Mouse (Mus musculus) myocyte (in vitro differentiated cells): ENCODE measurements around the gene Wdr48. TPM values are rescaled to one million over a fixed set of nuclear protein-coding genes. Genes with fewer than 3 reads are reported as not detected.

Source experiments
- H3K27me3 ChIP-seq: one replicate; pipeline ENCODE4 v1.6.1; 2011; ENCODE audit not compliant: control insufficient read depth, insufficient read depth, insufficient read length
- H3K36me3 ChIP-seq: one replicate; pipeline ENCODE4 v1.6.1; 2011; ENCODE audit not compliant: control insufficient read depth, insufficient read depth
- H3K4me2 ChIP-seq: one replicate; pipeline ENCODE4 v1.6.1; 2011; ENCODE audit warnings: low read depth, control low read depth
- H3K4me3 ChIP-seq: one replicate; pipeline ENCODE4 v1.5.1; 2011; ENCODE audit warnings: mild to moderate bottlenecking, control low read depth, moderate library complexity
- H3K79me2 ChIP-seq: one replicate; pipeline ENCODE4 v1.6.1; 2011; ENCODE audit not compliant: control insufficient read depth, insufficient read depth
- H3ac ChIP-seq: one replicate; pipeline ENCODE4 v1.6.1; 2011; ENCODE audit not compliant: control insufficient read depth, insufficient read length
- CEBPB ChIP-seq: IDR thresholded peaks from 2 replicates; pipeline ENCODE4 v1.6.1; 2011; ENCODE audit warnings: mild to moderate bottlenecking, moderate library complexity; ENCODE audit not compliant: poor library complexity, insufficient read depth, severe bottlenecking
- E2F4 ChIP-seq: IDR thresholded peaks from one replicate; pipeline ENCODE4 v1.6.1; 2011; ENCODE audit warnings: mild to moderate bottlenecking, control low read depth, moderate library complexity; ENCODE audit not compliant: insufficient read depth
- MAX ChIP-seq: IDR thresholded peaks from one replicate; pipeline ENCODE4 v1.6.1; 2011; ENCODE audit warnings: low read depth, mild to moderate bottlenecking, control low read depth
- MYOD1 ChIP-seq, 3 experiments: IDR thresholded peaks; one replicate each; pipeline ENCODE4 v1.6.1; 2011; ENCODE audit warnings: control low read depth in 2 of 3, low read depth in 2 of 3, mild to moderate bottlenecking in 2 of 3, moderate library complexity in 1 of 3; ENCODE audit not compliant: insufficient read length in 2 of 3, control insufficient read depth in 1 of 3
- MYOG ChIP-seq, 3 experiments: IDR thresholded peaks; one replicate each; pipeline ENCODE4 v1.6.1; 2011; ENCODE audit warnings: control low read depth in 2 of 3, low read depth in 2 of 3, mild to moderate bottlenecking in 2 of 3; ENCODE audit not compliant: insufficient read length in 2 of 3, control insufficient read depth in 1 of 3, insufficient read depth in 1 of 3
- POLR2A ChIP-seq: IDR thresholded peaks from one replicate; pipeline ENCODE4 v1.6.1; 2011; ENCODE audit warnings: low read depth, mild to moderate bottlenecking, control low read depth, moderate library complexity; ENCODE audit not compliant: insufficient read length
- POLR2AphosphoS2 ChIP-seq: IDR thresholded peaks from one replicate; pipeline ENCODE4 v1.6.1; 2011; ENCODE audit warnings: low read depth, control low read depth; ENCODE audit not compliant: insufficient read length
- REST ChIP-seq: IDR thresholded peaks from one replicate; pipeline ENCODE4 v1.6.1; 2011; ENCODE audit warnings: mild to moderate bottlenecking, control low read depth, moderate library complexity; ENCODE audit not compliant: insufficient read depth, insufficient read length
- SRF ChIP-seq: IDR thresholded peaks from one replicate; pipeline ENCODE4 v1.6.1; 2011; ENCODE audit warnings: low read depth; ENCODE audit not compliant: control insufficient read depth, insufficient read length
- TCF12 ChIP-seq: IDR thresholded peaks from one replicate; pipeline ENCODE4 v1.6.1; 2011; ENCODE audit warnings: mild to moderate bottlenecking, control low read depth; ENCODE audit not compliant: poor library complexity, insufficient read depth, severe bottlenecking
- TCF3 ChIP-seq: IDR thresholded peaks from one replicate; pipeline ENCODE4 v1.6.1; 2011; ENCODE audit warnings: low read depth, control low read depth; ENCODE audit not compliant: insufficient read length
- USF1 ChIP-seq: IDR thresholded peaks from one replicate; pipeline ENCODE4 v1.6.1; 2011; ENCODE audit warnings: low read depth, mild to moderate bottlenecking, control low read depth, moderate library complexity
- polyA plus RNA-seq: library from polyadenylated mRNA; unstranded; fragments of >200 nt; fragmentation: generic; extraction: Trizol; gene quantifications from one replicate; pipeline ENCODE4 v1.2.1, GENCODE M21; 2012; ENCODE audit warnings: missing spikeins

Gene Wdr48
- polyA plus RNA-seq, 1 experiment, result 12.1 TPM

DNA sequence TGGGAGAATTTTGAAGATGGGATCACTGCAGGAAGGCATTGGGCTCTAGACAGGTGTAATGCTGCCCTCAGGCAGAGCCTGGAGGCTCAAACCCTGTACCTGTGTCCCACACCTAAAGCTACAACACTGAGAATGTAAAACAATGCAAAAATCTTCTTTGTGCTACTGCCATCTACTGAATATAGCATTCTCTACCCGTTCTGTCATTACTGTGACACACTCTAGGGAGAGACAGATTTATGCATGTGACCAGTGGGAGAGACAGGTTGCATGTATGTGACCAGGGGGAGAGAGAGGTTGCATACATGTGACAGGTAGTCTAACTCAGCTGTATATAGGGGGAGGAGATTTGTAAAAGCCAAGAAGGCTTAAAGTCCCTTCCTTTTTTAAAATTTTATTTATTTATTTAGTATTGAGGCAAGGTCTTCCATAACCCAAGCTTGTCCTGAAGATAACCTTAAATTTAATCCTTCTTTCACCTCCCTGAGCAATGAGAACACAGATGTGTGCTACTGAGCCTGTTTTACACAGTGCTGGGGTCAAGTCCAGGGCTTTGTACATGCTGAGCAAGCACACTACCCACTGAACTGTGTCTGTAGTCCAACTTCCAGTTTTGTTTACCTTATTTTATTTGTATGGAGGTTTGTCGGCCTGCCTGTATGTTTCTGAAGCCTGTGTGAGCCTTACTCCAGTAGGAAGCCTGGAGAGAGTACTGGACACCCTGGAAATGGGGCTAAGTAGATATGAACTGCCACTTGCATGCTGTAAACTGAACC lies 41.4 kb upstream of the Wdr48 start:
- Histone ChIP-seq H3K4me3 (no peak overlapping the region), H3K36me3 (no peaks in the 10 kb centered on the region), H3K4me2 (no peak overlapping the region), H3K79me2 (no peaks in the 10 kb centered on the region), H3ac (no peak overlapping the region), H3K27me3 (peaks cover 15% of the 10 kb centered on the region)
- TF ChIP-seq TCF3, result no peak
- TF ChIP-seq MAX, result no peak
- no peak for TF ChIP-seq MYOD1 (IDR thresholded peaks at IDR 0.05; ENCODE audit: control insufficient read depth in 1 of 3, insufficient read length in 2 of 3, low read depth in 2 of 3)
- TF ChIP-seq USF1, result no peak
- no peak for TF ChIP-seq TCF12
- TF ChIP-seq MYOG (IDR thresholded peaks at IDR 0.05; ENCODE audit: control insufficient read depth in 1 of 3, insufficient read depth in 1 of 3, insufficient read length in 2 of 3, low read depth in 2 of 3), result no peak
- TF ChIP-seq SRF, result no peak
- TF ChIP-seq POLR2AphosphoS2, result no peak
- no peak for TF ChIP-seq REST
- no peak for TF ChIP-seq POLR2A
- no peak for TF ChIP-seq E2F4
- no peak for TF ChIP-seq CEBPB

DNA sequence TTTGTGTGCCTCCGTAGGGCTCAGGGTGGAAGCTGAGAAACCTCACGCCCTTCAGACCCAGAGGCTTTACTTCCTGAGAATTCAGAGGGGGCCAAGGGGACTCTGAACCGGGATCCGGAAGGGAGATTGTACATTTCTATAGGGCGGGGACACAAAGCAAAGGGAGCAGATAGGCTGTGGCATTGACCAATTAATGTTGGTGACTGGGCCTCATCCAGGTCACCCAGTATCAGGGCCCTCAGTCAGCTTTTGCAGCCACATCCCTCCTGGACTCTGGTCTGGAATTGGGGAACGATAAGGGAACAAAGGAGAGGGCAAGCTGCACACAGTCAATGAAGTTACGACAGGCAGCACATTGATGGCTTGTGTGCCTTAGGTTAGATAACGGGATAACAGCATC lies 40.5 kb upstream of the Wdr48 start:
- TF ChIP-seq MAX (no peak), E2F4 (no peak), MYOG (IDR thresholded peaks at IDR 0.05; ENCODE audit: control insufficient read depth in 1 of 3, insufficient read depth in 1 of 3, insufficient read length in 2 of 3, low read depth in 2 of 3) (no peak), POLR2AphosphoS2 (no peak), CEBPB (no peak), TCF12 (no peak), SRF (no peak), REST (no peak), USF1 (no peak), MYOD1 (IDR thresholded peaks at IDR 0.05; ENCODE audit: control insufficient read depth in 1 of 3, insufficient read length in 2 of 3, low read depth in 2 of 3) (no peak), TCF3 (no peak), POLR2A (no peak)
- no peak overlapping the region for H3K4me3 ChIP-seq
- no peaks in the 10 kb centered on the region for H3K79me2 ChIP-seq
- no peaks in the 10 kb centered on the region for H3K36me3 ChIP-seq
- no peak overlapping the region for H3ac ChIP-seq
- no peak overlapping the region for H3K4me2 ChIP-seq
- H3K27me3 ChIP-seq, result peaks cover 6% of the 10 kb centered on the region

DNA sequence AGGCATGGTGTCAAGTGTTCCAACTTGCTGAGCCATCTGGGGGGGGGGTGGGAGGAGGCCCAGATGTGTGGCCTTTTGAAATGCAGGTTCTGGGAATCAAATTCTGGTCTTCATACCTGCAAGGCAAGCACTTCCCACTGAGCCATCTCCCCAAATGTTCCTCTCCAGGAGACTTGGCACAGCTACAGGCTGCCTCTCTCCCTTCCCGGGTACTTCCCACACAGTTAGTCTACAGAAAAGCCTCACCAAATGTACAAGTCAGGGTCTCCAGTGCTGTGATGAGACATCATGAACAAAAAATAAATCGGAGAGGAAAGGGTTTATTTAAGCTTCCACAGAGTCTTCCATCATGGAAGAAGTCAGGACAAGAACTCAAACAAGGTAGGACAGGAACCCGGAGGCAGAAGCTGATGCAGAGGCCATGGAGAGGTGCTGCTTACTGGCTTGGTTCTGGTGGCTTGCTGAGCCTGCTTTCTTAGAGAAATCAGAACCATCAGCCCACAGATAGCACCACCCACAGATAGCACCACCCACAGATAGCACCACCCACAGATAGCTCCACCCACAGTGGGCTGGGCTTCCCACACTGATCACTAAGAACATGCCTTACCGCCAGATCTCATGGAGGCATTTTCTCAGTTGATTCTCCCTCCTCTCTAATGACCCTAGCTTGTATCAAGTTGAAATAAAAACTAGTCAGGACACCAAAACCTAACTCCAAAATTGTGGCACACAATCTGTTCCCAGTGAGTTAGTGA lies 7.4 kb upstream of the Wdr48 start:
- Histone ChIP-seq H3K79me2 (no peaks in the 10 kb centered on the region), H3K4me2 (no peak overlapping the region), H3K4me3 (no peak overlapping the region), H3K27me3 (peaks cover 5% of the 10 kb centered on the region), H3ac (no peak overlapping the region), H3K36me3 (no peaks in the 10 kb centered on the region)
- TF ChIP-seq MAX, result no peak
- no peak for TF ChIP-seq TCF3
- no peak for TF ChIP-seq SRF
- TF ChIP-seq MYOG (IDR thresholded peaks at IDR 0.05; ENCODE audit: control insufficient read depth in 1 of 3, insufficient read depth in 1 of 3, insufficient read length in 2 of 3, low read depth in 2 of 3), result no peak
- no peak for TF ChIP-seq POLR2AphosphoS2
- TF ChIP-seq POLR2A, result no peak
- no peak for TF ChIP-seq E2F4
- TF ChIP-seq REST, result no peak
- TF ChIP-seq CEBPB, result no peak
- TF ChIP-seq MYOD1 (IDR thresholded peaks at IDR 0.05; ENCODE audit: control insufficient read depth in 1 of 3, insufficient read length in 2 of 3, low read depth in 2 of 3), result no peak

DNA sequence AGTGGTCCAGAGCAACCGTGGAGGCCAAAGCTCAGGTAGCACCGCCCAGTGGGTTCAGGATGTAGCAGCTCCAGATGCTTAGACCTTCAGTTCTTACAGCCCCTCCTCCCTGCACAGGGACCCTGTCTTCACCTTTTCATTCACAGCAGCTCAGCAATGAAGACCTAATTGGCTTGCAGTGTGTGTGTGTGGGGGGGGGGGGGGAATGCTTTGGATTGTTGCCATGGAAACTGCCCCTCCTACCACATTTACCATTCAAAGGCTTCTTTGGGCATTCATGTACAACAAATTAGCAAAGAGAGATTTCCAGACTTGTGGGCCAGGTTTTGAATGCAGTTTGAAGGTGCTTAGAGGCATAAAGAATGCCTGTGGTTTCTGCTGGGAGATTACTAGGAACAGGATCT lies 5.8 kb upstream of the Wdr48 start:
- Histone ChIP-seq H3K4me3 (no peak overlapping the region), H3K36me3 (no peaks in the 10 kb centered on the region), H3ac (no peak overlapping the region), H3K27me3 (no peaks in the 10 kb centered on the region), H3K79me2 (no peaks in the 10 kb centered on the region), H3K4me2 (no peak overlapping the region)
- TF ChIP-seq SRF (no peak), TCF12 (no peak), USF1 (no peak), CEBPB (no peak), MYOD1 (IDR thresholded peaks at IDR 0.05; ENCODE audit: control insufficient read depth in 1 of 3, insufficient read length in 2 of 3, low read depth in 2 of 3) (no peak), MAX (no peak), MYOG (IDR thresholded peaks at IDR 0.05; ENCODE audit: control insufficient read depth in 1 of 3, insufficient read depth in 1 of 3, insufficient read length in 2 of 3, low read depth in 2 of 3) (no peak), E2F4 (no peak), TCF3 (no peak), REST (no peak), POLR2AphosphoS2 (no peak), POLR2A (no peak)
